Mouse (Mus musculus): ENCODE results near the gene Nfkb1. TPM values are rescaled to one million over a fixed set of nuclear protein-coding genes. Genes with fewer than 3 reads are reported as not detected.

Gene Nfkb1
- polyA plus RNA-seq, 1 experiment, result 38.3 TPM

DNA sequence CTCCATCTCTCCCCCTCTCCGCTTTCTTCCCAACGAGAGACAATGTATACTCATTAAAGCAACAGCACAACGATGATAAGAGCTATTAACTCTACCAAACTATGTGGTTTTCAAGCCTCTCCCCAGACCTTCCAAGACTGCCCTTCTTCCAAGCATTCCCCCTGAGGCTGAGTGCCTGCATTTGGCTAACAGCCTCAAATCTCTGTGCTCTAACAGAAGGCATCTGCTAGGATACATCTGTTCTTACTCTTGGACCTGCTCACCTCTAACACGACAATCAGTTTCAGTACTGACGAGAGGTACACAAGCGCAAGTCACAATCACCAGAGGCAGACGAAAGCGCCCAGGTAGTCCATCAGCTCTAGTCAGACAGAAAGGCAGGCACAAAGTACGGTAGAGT lies 3.4 kb downstream of the Nfkb1 start:
- Histone ChIP-seq H3K9me3 (replicated peaks; ENCODE audit: control insufficient read depth, insufficient read depth, low read length, poor library complexity, severe bottlenecking) (no peaks in the 10 kb centered on the region), H3K4me1 (ENCODE audit: control insufficient read depth, insufficient read depth, low read length) (peaks cover 2% of the 10 kb centered on the region), H3K36me3 (ENCODE audit: control insufficient read depth, insufficient read depth, low read length, poor library complexity, severe bottlenecking) (no peaks in the 10 kb centered on the region), H3K27me3 (ENCODE audit: control insufficient read depth, insufficient read depth, low read length, poor library complexity, severe bottlenecking) (no peaks in the 10 kb centered on the region), H3K9ac (ENCODE audit: low read depth, poor library complexity, severe bottlenecking) (no peak overlapping the region), H3K4me3 (ENCODE audit: low read depth, low read length) (no peak overlapping the region), H3K27ac (ENCODE audit: insufficient read depth, low read length) (no peak overlapping the region)
- TF ChIP-seq CTCF (IDR thresholded peaks at IDR 0.05; ENCODE audit: low read depth, low read length) (no peak), EP300 (IDR thresholded peaks at IDR 0.05; ENCODE audit: insufficient read depth, low read depth, low read length) (no peak)

DNA sequence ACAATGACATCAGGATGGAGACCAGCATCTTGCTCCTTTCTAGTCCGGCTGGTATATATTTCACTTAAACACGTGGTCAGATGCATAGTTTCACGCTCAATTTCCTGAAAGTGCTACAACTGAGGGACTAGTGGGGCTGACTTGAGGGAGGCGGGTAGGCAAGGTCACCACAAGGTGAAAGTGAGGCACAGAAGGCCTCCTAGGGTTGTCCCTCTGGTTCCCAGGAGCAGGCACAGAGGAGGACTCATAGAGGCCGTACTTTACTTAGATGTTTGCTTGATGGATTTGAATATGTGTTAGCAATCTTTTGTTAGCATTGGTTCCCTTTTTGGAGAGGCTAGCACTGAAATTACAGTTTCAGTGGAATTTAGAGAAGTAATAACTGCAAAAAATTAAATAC lies 4.9 kb downstream of the Nfkb1 start:
- H3K27ac ChIP-seq (ENCODE audit: insufficient read depth, low read length), result no peak overlapping the region
- no peaks in the 10 kb centered on the region for H3K27me3 ChIP-seq (ENCODE audit: control insufficient read depth, insufficient read depth, low read length, poor library complexity, severe bottlenecking)
- H3K9ac ChIP-seq (ENCODE audit: low read depth, poor library complexity, severe bottlenecking), result no peak overlapping the region
- TF ChIP-seq POLR2A (IDR thresholded peaks at IDR 0.05; ENCODE audit: insufficient read depth, low read length) (no peak), CTCF (IDR thresholded peaks at IDR 0.05; ENCODE audit: low read depth, low read length) (no peak), EP300 (IDR thresholded peaks at IDR 0.05; ENCODE audit: insufficient read depth, low read depth, low read length) (no peak)
- H3K9me3 ChIP-seq (replicated peaks; ENCODE audit: control insufficient read depth, insufficient read depth, low read length, poor library complexity, severe bottlenecking), result no peaks in the 10 kb centered on the region
- no peak overlapping the region for H3K4me3 ChIP-seq (ENCODE audit: low read depth, low read length)
- peaks cover 2% of the 10 kb centered on the region for H3K4me1 ChIP-seq (ENCODE audit: control insufficient read depth, insufficient read depth, low read length)
- no peaks in the 10 kb centered on the region for H3K36me3 ChIP-seq (ENCODE audit: control insufficient read depth, insufficient read depth, low read length, poor library complexity, severe bottlenecking)

DNA sequence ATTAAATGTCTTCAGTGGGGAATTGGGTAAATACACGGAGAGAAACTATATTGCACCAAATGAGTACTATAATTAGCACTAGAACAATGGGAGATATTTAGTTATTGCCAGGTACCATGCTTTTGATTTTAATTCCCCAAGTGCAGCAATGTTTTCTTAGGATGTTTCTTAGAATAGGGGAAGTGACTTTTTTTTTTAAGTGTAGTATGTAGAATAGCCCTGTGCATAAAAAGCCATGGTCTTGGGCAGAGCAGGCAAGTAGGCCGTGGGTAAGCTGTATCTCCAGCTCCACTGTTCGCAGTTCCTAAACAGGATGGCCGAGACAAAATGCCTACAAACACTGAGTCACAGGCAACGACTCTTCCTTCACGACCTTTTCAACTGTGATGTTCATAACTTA lies 8.1 kb downstream of the Nfkb1 start:
- Histone ChIP-seq H3K4me3 (ENCODE audit: low read depth, low read length) (no peak overlapping the region), H3K36me3 (ENCODE audit: control insufficient read depth, insufficient read depth, low read length, poor library complexity, severe bottlenecking) (no peaks in the 10 kb centered on the region), H3K27me3 (ENCODE audit: control insufficient read depth, insufficient read depth, low read length, poor library complexity, severe bottlenecking) (no peaks in the 10 kb centered on the region), H3K9ac (ENCODE audit: low read depth, poor library complexity, severe bottlenecking) (no peak overlapping the region), H3K4me1 (ENCODE audit: control insufficient read depth, insufficient read depth, low read length) (peaks cover 3% of the 10 kb centered on the region), H3K27ac (ENCODE audit: insufficient read depth, low read length) (no peak overlapping the region), H3K9me3 (replicated peaks; ENCODE audit: control insufficient read depth, insufficient read depth, low read length, poor library complexity, severe bottlenecking) (no peaks in the 10 kb centered on the region)
- TF ChIP-seq POLR2A (IDR thresholded peaks at IDR 0.05; ENCODE audit: insufficient read depth, low read length), result no peak
- no peak for TF ChIP-seq CTCF (IDR thresholded peaks at IDR 0.05; ENCODE audit: low read depth, low read length)
- TF ChIP-seq EP300 (IDR thresholded peaks at IDR 0.05; ENCODE audit: insufficient read depth, low read depth, low read length), result no peak

GRCm38 (mm10) chr3:135682240-135682639 lies 9.1 kb downstream of the Nfkb1 start:
- H3K9ac ChIP-seq (ENCODE audit: low read depth, poor library complexity, severe bottlenecking), result no peak overlapping the region
- no peak overlapping the region for H3K4me3 ChIP-seq (ENCODE audit: low read depth, low read length)
- no peaks in the 10 kb centered on the region for H3K27me3 ChIP-seq (ENCODE audit: control insufficient read depth, insufficient read depth, low read length, poor library complexity, severe bottlenecking)
- TF ChIP-seq POLR2A (IDR thresholded peaks at IDR 0.05; ENCODE audit: insufficient read depth, low read length), result no peak
- no peak for TF ChIP-seq EP300 (IDR thresholded peaks at IDR 0.05; ENCODE audit: insufficient read depth, low read depth, low read length)
- TF ChIP-seq CTCF (IDR thresholded peaks at IDR 0.05; ENCODE audit: low read depth, low read length), result no peak
- H3K4me1 ChIP-seq (ENCODE audit: control insufficient read depth, insufficient read depth, low read length), result peaks cover 3% of the 10 kb centered on the region
- H3K9me3 ChIP-seq (replicated peaks; ENCODE audit: control insufficient read depth, insufficient read depth, low read length, poor library complexity, severe bottlenecking), result no peaks in the 10 kb centered on the region
- H3K27ac ChIP-seq (ENCODE audit: insufficient read depth, low read length), result 0 out of 2 replicates have a peak overlapping the region, but pooled peaks have one; percentile 4
- no peaks in the 10 kb centered on the region for H3K36me3 ChIP-seq (ENCODE audit: control insufficient read depth, insufficient read depth, low read length, poor library complexity, severe bottlenecking)

DNA sequence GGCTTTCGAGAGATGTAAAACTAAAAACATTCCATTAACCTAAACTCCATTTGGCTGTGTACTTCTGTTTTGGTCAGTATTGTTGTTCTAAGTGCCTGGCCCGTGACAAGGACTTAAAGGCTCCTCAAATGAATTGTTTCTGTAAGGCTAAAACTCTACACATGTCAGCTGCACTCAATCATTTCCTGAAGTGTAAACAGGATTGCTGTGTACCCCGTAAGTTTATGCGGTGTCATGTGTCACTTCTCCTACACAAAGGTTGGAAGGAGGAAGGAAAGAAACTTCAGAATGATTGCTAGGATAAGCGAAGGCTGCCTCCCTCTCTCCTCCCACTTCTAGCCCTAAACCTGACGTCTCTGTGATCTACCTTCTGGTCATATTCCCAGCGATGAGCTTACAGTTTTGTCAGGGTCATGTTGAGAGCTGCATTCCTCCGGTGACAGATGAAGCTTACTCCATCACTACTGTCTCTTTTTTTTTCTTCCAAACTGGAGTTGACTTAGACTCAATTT lies 10.0 kb downstream of the Nfkb1 start:
- Histone ChIP-seq H3K4me1 (ENCODE audit: control insufficient read depth, insufficient read depth, low read length) (peaks cover 3% of the 10 kb centered on the region), H3K27ac (ENCODE audit: insufficient read depth, low read length) (no peak overlapping the region), H3K9me3 (replicated peaks; ENCODE audit: control insufficient read depth, insufficient read depth, low read length, poor library complexity, severe bottlenecking) (no peaks in the 10 kb centered on the region), H3K9ac (ENCODE audit: low read depth, poor library complexity, severe bottlenecking) (no peak overlapping the region), H3K27me3 (ENCODE audit: control insufficient read depth, insufficient read depth, low read length, poor library complexity, severe bottlenecking) (no peaks in the 10 kb centered on the region), H3K4me3 (ENCODE audit: low read depth, low read length) (no peak overlapping the region), H3K36me3 (ENCODE audit: control insufficient read depth, insufficient read depth, low read length, poor library complexity, severe bottlenecking) (no peaks in the 10 kb centered on the region)
- TF ChIP-seq POLR2A (IDR thresholded peaks at IDR 0.05; ENCODE audit: insufficient read depth, low read length), result no peak
- no peak for TF ChIP-seq CTCF (IDR thresholded peaks at IDR 0.05; ENCODE audit: low read depth, low read length)
- TF ChIP-seq EP300 (IDR thresholded peaks at IDR 0.05; ENCODE audit: insufficient read depth, low read depth, low read length), result no peak

DNA sequence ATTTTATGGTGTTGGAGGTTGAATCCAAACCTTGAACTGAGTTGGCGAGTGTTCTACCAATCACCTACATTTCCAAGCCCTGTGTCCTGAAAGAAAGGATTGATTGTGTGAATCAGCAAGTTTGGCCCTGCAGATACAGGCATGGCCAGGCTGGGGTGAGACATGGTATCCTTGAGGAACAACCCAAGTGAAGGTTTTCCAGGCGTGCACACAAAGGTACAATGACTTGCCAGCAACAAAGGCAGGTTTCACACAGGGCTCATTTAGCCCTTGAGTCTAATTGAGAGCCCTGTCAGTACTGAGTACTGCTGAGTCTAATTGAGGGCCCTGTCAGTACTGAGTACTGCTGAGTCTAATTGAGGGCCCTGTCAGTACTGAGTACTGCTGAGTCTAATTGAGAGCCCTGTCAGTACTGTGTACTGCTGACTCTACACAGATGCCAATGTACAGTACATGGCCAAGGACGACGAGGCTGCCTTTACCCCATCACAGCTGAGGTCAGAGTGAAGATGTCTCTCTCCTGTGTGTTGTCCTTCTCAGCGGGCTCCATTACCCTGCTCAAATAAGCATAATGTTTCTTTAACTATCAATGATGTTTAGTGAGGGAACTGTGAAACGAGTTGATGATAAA lies 11.0 kb downstream of the Nfkb1 start:
- Histone ChIP-seq H3K9me3 (replicated peaks; ENCODE audit: control insufficient read depth, insufficient read depth, low read length, poor library complexity, severe bottlenecking) (no peaks in the 10 kb centered on the region), H3K9ac (ENCODE audit: low read depth, poor library complexity, severe bottlenecking) (no peak overlapping the region), H3K4me1 (ENCODE audit: control insufficient read depth, insufficient read depth, low read length) (peaks cover 3% of the 10 kb centered on the region), H3K27me3 (ENCODE audit: control insufficient read depth, insufficient read depth, low read length, poor library complexity, severe bottlenecking) (no peaks in the 10 kb centered on the region), H3K27ac (ENCODE audit: insufficient read depth, low read length) (no peak overlapping the region), H3K4me3 (ENCODE audit: low read depth, low read length) (no peak overlapping the region), H3K36me3 (ENCODE audit: control insufficient read depth, insufficient read depth, low read length, poor library complexity, severe bottlenecking) (no peaks in the 10 kb centered on the region)
- TF ChIP-seq POLR2A (IDR thresholded peaks at IDR 0.05; ENCODE audit: insufficient read depth, low read length), result no peak
- TF ChIP-seq EP300 (IDR thresholded peaks at IDR 0.05; ENCODE audit: insufficient read depth, low read depth, low read length), result no peak
- TF ChIP-seq CTCF (IDR thresholded peaks at IDR 0.05; ENCODE audit: low read depth, low read length), result no peak
